23 mouse cellular contexts compared by ENCODE assay signal in the genomic region with DNA sequence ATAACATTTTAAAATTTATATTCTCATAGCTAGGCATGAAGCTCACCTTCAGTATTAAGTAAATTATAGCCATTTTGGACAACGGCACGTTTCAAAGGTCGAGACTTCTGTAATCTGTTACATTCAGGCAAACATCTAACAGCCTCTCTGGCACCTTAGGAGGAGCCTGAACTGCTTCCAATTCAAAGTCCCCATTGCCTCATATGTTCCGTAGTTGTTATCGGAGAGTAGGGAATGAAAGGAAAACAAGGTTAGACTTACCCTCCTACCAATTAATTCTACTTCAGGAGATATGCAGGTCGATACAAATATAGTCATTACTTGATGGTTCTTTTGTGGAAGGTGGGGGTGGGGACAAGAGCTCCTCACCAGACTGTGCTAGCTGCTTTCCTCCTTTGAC. TPM values are rescaled to one million over a fixed set of nuclear protein-coding genes. Genes with fewer than 3 reads are reported as not detected.
"Had no signal": no experiment of that assay in that cellular context is flagged by ENCODE, and none has a peak within 500 bp of the region (broad histone marks: within the 10 kb centered on the region; RNA-seq: fewer than 3 reads in every experiment).

No protein-coding gene starts in this region.

- ATAC-seq: lung, postnatal 0 days; midbrain, embryonic 13.5 days; midbrain, embryonic 15.5 days had no signal

- H3K27ac ChIP-seq: lung, embryonic 15.5 days; macrophage; midbrain, embryonic 13.5 days; midbrain, embryonic 15.5 days; neural tube, embryonic 12.5 days; stomach, embryonic 15.5 days; stomach, postnatal 0 days had no signal

- H3K36me3 ChIP-seq: lung, embryonic 15.5 days; midbrain, embryonic 13.5 days; midbrain, embryonic 15.5 days; neural tube, embryonic 12.5 days; stomach, embryonic 15.5 days had no signal

- H3K4me1 ChIP-seq: lung, embryonic 15.5 days; midbrain, embryonic 13.5 days; midbrain, embryonic 15.5 days; neural tube, embryonic 12.5 days; stomach, embryonic 15.5 days had no signal

- H3K9ac ChIP-seq: lung, embryonic 15.5 days; midbrain, embryonic 13.5 days; midbrain, embryonic 15.5 days; neural tube, embryonic 12.5 days; stomach, embryonic 15.5 days had no signal

- H3K9me3 ChIP-seq: lung, embryonic 15.5 days; megakaryocyte, embryonic 14.5 days; midbrain, embryonic 13.5 days; midbrain, embryonic 15.5 days; neural tube, embryonic 12.5 days; stomach, embryonic 15.5 days had no signal

- H3K4me2 ChIP-seq: lung, embryonic 15.5 days; midbrain, embryonic 11.5 days; midbrain, embryonic 13.5 days; midbrain, embryonic 15.5 days; neural tube, embryonic 12.5 days; stomach, embryonic 15.5 days had no signal

- H3K4me3 ChIP-seq: lung, embryonic 15.5 days; megakaryocyte, embryonic 14.5 days; midbrain, embryonic 13.5 days; midbrain, embryonic 15.5 days; neural tube, embryonic 12.5 days; stomach, embryonic 15.5 days had no signal

- H3K27me3 ChIP-seq: lung, embryonic 15.5 days; megakaryocyte, embryonic 14.5 days; midbrain, embryonic 13.5 days; midbrain, embryonic 15.5 days; neural tube, embryonic 12.5 days; stomach, embryonic 15.5 days had no signal

- DNase-seq: lung, adult 2 months; lung, postnatal 14 days; right cerebral cortex, postnatal 14 days; thymus, adult 2 months; thymus, postnatal 25 days; thymus, postnatal 4 days had no signal

RNA-seq across cellular contexts. Expression of a gene that starts 21.4 kb away (rescaled TPM):
- total RNA-seq: megakaryocyte progenitor cell, adult 5-6 weeks; midbrain, postnatal 0 days; monocyte, adult 5-6 weeks; neutrophil, adult 5-6 weeks had no signal
- polyA plus RNA-seq: lung, adult 2 months; lung, embryonic 15.5 days; lung, postnatal 0 days; macrophage; midbrain, embryonic 11.5 days; midbrain, embryonic 13.5 days; midbrain, embryonic 15.5 days; midbrain, postnatal 0 days; neural tube, embryonic 12.5 days; neural tube, embryonic 14.5 days; spleen, adult 2 months; stomach, embryonic 15.5 days; stomach, postnatal 0 days; thymus, adult 2 months; urinary bladder, adult 2 months had no signal
